Mouse (Mus musculus) ES-Bruce4 (cell line): ENCODE results near the gene Hbs1l. TPM values are rescaled to one million over a fixed set of nuclear protein-coding genes. Genes with fewer than 3 reads are reported as not detected.
"Not testable (repeated sequence)": the region's sequence is repeated elsewhere in the genome, so short reads cannot be mapped to it uniquely, and the experiment has no call there.

ENCODE experiments used
- H3K27ac ChIP-seq: 2 replicates; pipeline ENCODE4 v1.5.1; 2012; ENCODE audit warnings: low read length, inconsistent platforms; ENCODE audit not compliant: insufficient read depth
- H3K27me3 ChIP-seq: 2 replicates; pipeline ENCODE4 v1.6.1; 2012; ENCODE audit warnings: mild to moderate bottlenecking, low read length, inconsistent platforms; ENCODE audit not compliant: control insufficient read depth, poor library complexity, insufficient read depth, severe bottlenecking
- H3K36me3 ChIP-seq: 2 replicates; pipeline ENCODE4 v1.6.1; 2012; ENCODE audit warnings: inconsistent platforms, mild to moderate bottlenecking, low read length, moderate library complexity; ENCODE audit not compliant: control insufficient read depth, poor library complexity, insufficient read depth, severe bottlenecking
- H3K4me1 ChIP-seq: one replicate; pipeline ENCODE4 v1.8.1; 2011; ENCODE audit warnings: low read length; ENCODE audit not compliant: control insufficient read depth, insufficient read depth
- H3K4me3 ChIP-seq: 2 replicates; pipeline ENCODE4 v1.5.1; 2011; ENCODE audit warnings: low read depth, mild to moderate bottlenecking, low read length
- H3K9ac ChIP-seq: 2 replicates; pipeline ENCODE4 v1.6.1; 2012; ENCODE audit warnings: low read depth, mild to moderate bottlenecking, inconsistent platforms; ENCODE audit not compliant: poor library complexity, severe bottlenecking
- H3K9me3 ChIP-seq: replicated peaks from 2 replicates; pipeline ENCODE4 v1.6.1; 2012; ENCODE audit warnings: mild to moderate bottlenecking, low read length, inconsistent platforms; ENCODE audit not compliant: control insufficient read depth, poor library complexity, insufficient read depth, severe bottlenecking
- CTCF ChIP-seq: IDR thresholded peaks from one replicate; pipeline ENCODE4 v1.8.1; 2011; ENCODE audit warnings: low read depth, low read length
- EP300 ChIP-seq: IDR thresholded peaks from 2 replicates; pipeline ENCODE4 v1.6.1; 2011; ENCODE audit warnings: low read depth, low read length; ENCODE audit not compliant: insufficient read depth
- POLR2A ChIP-seq: IDR thresholded peaks from one replicate; pipeline ENCODE4 v1.8.1; 2011; ENCODE audit warnings: low read length; ENCODE audit not compliant: insufficient read depth
- polyA plus RNA-seq: library from polyadenylated mRNA; stranded (reverse); fragments of >200 nt; gene quantifications from 2 replicates; pipeline ENCODE4 v1.2.4, GENCODE M21; 2011; ENCODE audit warnings: low read depth; ENCODE audit not compliant: missing spikeins, insufficient read depth, insufficient read length

Gene Hbs1l
- polyA plus RNA-seq, 1 experiment: 87.3 TPM

GRCm38 (mm10) chr10:21389075-21389474, 93.3 kb downstream of the Hbs1l start:
- no peaks in the 10 kb centered on the region for H3K36me3 ChIP-seq
- peaks cover 1% of the 10 kb centered on the region; the same call in 1 of the 2 replicates for H3K27me3 ChIP-seq
- TF ChIP-seq CTCF: no peak
- TF ChIP-seq EP300: no peak
- TF ChIP-seq POLR2A: no peak
- H3K4me1 ChIP-seq: no peaks in the 10 kb centered on the region
- no peak overlapping the region for H3K4me3 ChIP-seq
- no peak overlapping the region for H3K27ac ChIP-seq
- no peak overlapping the region for H3K9ac ChIP-seq
- H3K9me3 ChIP-seq: no peaks in the 10 kb centered on the region

- no peak overlapping the region for H3K27ac ChIP-seq
- H3K9me3 ChIP-seq: no peaks in the 10 kb centered on the region
- H3K4me1 ChIP-seq: no peaks in the 10 kb centered on the region
- no peak overlapping the region for H3K4me3 ChIP-seq
- TF ChIP-seq CTCF: no peak
- no peak for TF ChIP-seq POLR2A
- no peak for TF ChIP-seq EP300
- no peak overlapping the region for H3K9ac ChIP-seq
- H3K27me3 ChIP-seq: peaks cover 1% of the 10 kb centered on the region; the same call in 1 of the 2 replicates
- H3K36me3 ChIP-seq: no peaks in the 10 kb centered on the region
These were observed 94.7 kb downstream of the Hbs1l start for GRCm38 (mm10) chr10:21390440-21390839.

DNA sequence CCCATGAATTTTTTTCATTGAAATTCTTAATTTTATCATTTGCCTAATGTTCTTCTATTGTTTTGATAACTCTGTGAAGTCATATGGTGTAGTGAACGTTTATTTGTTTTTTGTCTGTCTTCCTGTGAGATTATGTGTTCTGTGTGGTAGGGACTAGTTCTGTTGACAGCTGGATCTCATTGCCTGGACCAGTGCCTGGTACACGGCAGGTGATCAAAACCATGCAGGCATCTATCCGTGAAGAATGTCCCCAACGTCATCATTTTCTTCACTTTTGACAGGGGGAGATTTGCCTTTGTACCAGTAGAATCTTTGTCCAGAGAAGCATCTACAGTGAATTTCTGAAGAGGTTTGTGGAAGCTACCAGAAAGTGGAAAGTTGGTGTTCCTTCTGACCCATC, 95.5 kb downstream of the Hbs1l start:
- H3K27me3 ChIP-seq: peaks cover 1% of the 10 kb centered on the region; the same call in 1 of the 2 replicates
- no peaks in the 10 kb centered on the region for H3K9me3 ChIP-seq
- no peak overlapping the region for H3K27ac ChIP-seq
- no peaks in the 10 kb centered on the region for H3K36me3 ChIP-seq
- H3K9ac ChIP-seq: no peak overlapping the region
- H3K4me1 ChIP-seq: no peaks in the 10 kb centered on the region
- TF ChIP-seq CTCF (no peak), EP300 (no peak), POLR2A (no peak)
- no peak overlapping the region for H3K4me3 ChIP-seq

DNA sequence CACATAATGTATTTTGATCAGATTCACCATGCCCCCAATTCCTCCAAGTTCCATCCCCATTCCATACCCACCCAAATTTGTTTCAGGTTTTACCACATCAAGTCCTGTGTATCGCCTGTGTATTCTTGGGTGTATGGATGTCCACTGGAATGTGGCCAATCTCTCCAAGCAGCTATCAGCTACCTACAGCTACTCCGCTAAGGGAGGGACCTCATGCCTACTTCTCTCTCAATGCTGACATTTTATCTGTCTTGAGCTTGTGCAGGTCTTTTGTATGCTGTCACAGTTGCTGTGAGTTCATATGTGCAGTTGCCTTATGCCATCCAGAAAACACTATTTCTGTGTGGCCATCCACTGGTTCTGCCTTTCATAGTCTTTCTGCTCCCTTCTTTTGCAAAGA, 97.6 kb downstream of the Hbs1l start:
- H3K27ac ChIP-seq: no peak overlapping the region
- TF ChIP-seq CTCF (no peak), EP300 (no peak), POLR2A (no peak)
- no peaks in the 10 kb centered on the region for H3K36me3 ChIP-seq
- no peaks in the 10 kb centered on the region for H3K9me3 ChIP-seq
- H3K4me3 ChIP-seq: no peak overlapping the region
- H3K27me3 ChIP-seq: peaks cover 1% of the 10 kb centered on the region; the same call in 1 of the 2 replicates
- no peaks in the 10 kb centered on the region for H3K4me1 ChIP-seq
- H3K9ac ChIP-seq: no peak overlapping the region

DNA sequence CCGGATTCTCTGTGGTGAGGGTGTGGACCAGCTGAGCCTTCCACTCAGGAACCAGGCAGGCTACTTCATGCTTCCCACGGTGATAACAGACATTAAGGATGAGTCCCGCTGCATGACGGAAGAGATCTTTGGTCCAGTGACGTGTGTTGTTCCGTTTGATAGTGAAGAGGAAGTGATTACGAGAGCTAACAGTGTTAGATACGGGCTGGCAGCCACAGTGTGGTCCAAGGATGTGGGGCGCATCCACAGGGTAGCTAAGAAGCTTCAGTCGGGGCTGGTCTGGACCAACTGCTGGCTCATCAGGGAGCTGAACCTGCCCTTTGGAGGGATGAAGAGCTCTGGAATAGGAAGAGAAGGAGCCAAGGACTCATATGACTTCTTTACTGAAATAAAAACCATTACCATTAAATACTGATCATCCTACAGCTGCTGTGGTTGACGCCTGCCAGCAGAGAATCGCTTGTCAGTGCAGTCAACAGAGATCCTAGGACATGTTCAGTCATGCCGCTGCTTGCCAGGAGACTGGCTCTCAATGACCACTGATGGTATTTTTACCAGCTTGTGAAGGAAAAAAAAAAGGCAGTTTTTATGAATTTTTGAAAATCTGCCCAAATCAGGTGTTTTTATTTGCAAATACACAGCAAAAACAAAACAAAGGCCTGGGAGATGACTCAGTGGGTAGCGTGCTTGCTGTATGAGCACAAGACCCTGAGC, 99.8 kb downstream of the Hbs1l start:
- H3K9ac ChIP-seq: no peak overlapping the region
- no peaks in the 10 kb centered on the region for H3K36me3 ChIP-seq
- TF ChIP-seq CTCF (no peak), POLR2A (no peak)
- no peak overlapping the region for H3K27ac ChIP-seq
- H3K4me1 ChIP-seq: no peaks in the 10 kb centered on the region
- no peaks in the 10 kb centered on the region for H3K9me3 ChIP-seq
- H3K27me3 ChIP-seq: peaks cover 1% of the 10 kb centered on the region; the same call in 1 of the 2 replicates
- no peak overlapping the region for H3K4me3 ChIP-seq

DNA sequence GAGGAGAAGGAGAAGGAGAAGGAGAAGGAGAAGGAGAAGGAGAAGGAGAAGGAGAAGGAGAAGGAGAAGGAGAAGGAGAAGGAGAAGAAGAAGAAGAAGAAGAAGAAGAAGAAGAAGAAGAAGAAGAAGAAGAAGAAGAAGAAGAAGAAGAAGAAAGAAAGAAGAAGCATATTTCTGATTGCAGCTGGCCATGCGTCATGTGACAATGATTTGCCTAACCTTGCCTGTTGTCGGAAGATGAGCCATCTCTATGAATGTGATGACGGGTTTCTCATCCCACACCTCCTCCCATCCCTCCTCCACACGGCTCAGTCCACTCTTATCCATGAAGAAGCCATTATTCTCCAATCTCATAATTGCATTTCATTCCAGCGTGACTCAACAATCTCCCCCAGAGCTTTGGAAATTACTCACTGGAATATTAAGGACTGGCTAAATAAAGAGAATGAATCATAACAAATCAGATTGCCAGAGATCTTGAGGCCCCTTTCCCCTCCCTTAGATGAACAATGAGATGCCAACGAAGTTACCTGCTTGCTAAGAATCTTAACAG, 103.2 kb downstream of the Hbs1l start:
- H3K4me3 ChIP-seq, H3K27ac ChIP-seq, H3K9ac ChIP-seq, H3K4me1 ChIP-seq, H3K27me3 ChIP-seq, H3K36me3 ChIP-seq, H3K9me3 ChIP-seq: not testable (repeated sequence)
